Mouse (Mus musculus): ENCODE data around the gene Ccser1.

The Ccser1 gene

DNA sequence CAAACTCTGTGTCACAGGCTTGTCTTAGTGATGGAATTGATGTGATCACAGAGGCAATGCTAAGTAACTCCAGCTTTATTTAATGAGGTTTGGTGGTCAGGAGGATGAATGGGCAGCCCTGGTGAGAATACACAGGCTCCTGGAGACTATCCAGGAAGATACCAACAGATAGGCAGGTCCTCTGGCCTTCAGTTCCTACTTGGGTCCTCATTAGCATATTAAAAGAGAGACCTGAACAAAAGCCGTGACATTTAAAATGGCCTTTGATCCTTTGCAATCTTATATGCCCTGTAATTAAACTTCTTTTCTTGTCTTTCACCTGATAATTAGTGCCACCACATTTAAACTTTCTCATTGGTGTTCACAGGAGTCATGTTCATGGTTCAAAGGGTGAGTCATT lies 83.2 kb downstream of the Ccser1 start:
- in situ Hi-C loops (cut with MboI; ENCODE audit: low pct_unique_long_range_greater_than_20kb in 1 of 2, low sequenced_read_pairs in 2 of 2, unreplicated experiment in 1 of 2): no loop called here

DNA sequence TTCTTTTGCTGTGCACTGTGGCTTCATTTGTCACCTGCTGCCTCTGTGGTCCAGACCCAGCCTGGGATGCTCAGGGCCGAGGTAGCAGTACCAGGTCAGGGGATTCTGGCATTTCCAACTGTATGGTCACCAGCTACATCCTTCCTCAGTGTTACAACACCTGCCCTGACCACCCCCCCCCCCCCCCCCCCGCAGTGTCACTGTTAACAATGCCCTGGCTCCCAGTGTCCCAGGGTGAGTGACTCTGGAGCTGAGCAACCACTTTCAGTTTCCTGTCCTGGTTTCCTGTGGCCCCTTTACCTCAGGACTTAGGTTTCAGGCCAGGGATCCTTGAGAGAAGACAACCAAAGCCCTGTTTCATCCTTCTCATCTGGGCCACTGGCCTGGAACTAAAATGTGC lies 90.9 kb downstream of the Ccser1 start:
- in situ Hi-C loops (cut with MboI; ENCODE audit: low pct_unique_long_range_greater_than_20kb in 1 of 2, low sequenced_read_pairs in 2 of 2, unreplicated experiment in 1 of 2): no loop called here

DNA sequence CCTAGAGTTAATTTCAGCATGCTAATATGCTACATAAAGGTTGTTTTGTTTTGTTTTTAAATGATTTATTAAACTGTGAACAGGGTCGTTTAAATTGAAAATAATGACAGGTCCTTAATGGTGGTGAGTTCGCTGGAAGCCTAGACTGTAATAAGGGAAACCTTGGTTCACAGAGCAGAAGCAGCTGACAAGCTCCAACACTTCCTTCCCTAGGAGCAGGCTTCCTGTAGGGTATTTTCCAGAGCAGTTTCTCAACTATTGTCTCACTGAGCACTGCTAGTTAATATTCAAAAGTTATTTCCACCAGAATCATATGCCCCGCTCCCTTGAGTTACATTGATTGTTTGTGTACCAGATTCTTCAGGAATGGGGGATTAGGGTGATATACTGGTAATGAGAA lies 93.3 kb downstream of the Ccser1 start:
- in situ Hi-C loops (cut with MboI; ENCODE audit: low pct_unique_long_range_greater_than_20kb in 1 of 2, low sequenced_read_pairs in 2 of 2, unreplicated experiment in 1 of 2): no loop called here

DNA sequence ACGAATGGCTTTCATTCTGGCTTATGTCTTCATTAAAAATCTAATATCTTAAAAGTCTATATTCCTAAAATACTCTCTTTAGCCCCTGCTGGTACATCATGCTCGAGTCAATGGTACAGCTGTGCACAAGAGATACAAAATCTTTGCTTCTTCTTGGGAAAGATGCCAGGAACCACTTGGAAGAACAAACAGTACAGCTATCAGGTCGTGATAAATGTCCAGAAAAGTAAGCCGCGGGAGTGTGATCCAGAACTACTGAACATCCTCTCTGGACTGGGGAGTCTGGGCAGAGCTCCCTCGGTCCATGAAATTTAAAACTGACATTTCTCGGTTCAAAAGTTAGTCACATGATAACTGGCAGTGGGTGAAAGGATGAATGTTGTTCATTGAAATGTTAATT lies 99.4 kb downstream of the Ccser1 start:
- in situ Hi-C loops (cut with MboI; ENCODE audit: low pct_unique_long_range_greater_than_20kb in 1 of 2, low sequenced_read_pairs in 2 of 2, unreplicated experiment in 1 of 2): loop anchor here in 1 of 2 experiments (25.0 kb wide), 1 partner anchor 217 kb away; no protein-coding TSS in a partner anchor

DNA sequence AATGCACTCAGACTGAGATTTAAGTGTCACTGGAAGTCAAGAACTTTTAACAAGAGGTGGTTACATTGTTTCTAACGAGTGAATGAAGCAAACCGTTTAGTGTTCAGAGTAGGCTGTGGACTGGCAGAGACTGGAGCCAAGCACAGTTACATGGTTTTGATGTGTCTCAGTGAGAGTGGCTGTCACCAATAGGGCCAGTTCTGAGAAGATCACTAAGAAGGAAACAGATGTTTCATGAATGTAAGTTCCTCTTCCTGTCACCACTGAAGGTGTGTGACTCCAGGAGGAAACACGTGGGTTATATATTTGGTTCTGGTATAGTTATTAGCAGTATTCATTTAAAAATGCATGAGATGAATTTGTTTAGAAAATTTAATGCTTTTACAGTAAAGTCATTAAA lies 112.8 kb downstream of the Ccser1 start:
- in situ Hi-C loops (cut with MboI; ENCODE audit: low pct_unique_long_range_greater_than_20kb in 1 of 2, low sequenced_read_pairs in 2 of 2, unreplicated experiment in 1 of 2): loop anchor here in 1 of 2 experiments (25.0 kb wide), 1 partner anchor 231 kb away; no protein-coding TSS in a partner anchor

DNA sequence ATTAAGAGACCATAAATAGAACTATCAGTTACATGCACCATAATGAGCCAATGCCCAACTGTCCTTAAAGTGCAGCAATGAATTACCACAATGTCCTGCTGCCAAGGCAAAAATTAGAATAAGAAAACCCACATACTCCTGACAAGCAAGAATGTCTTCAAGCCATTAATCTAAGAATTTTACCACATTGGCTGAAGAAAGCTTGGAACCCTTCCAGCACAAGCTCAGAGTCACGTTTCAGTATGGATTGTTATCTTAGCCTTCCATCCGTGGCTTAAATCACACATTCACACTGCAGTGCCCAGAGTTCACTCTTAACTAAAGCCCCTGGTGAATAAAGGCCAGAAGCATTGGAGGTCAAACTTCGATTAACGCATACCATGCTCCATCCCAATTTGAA lies 115.4 kb downstream of the Ccser1 start:
- in situ Hi-C loops (cut with MboI; ENCODE audit: low pct_unique_long_range_greater_than_20kb in 1 of 2, low sequenced_read_pairs in 2 of 2, unreplicated experiment in 1 of 2): loop anchor here in 1 of 2 experiments (25.0 kb wide), 1 partner anchor 233 kb away; no protein-coding TSS in a partner anchor

DNA sequence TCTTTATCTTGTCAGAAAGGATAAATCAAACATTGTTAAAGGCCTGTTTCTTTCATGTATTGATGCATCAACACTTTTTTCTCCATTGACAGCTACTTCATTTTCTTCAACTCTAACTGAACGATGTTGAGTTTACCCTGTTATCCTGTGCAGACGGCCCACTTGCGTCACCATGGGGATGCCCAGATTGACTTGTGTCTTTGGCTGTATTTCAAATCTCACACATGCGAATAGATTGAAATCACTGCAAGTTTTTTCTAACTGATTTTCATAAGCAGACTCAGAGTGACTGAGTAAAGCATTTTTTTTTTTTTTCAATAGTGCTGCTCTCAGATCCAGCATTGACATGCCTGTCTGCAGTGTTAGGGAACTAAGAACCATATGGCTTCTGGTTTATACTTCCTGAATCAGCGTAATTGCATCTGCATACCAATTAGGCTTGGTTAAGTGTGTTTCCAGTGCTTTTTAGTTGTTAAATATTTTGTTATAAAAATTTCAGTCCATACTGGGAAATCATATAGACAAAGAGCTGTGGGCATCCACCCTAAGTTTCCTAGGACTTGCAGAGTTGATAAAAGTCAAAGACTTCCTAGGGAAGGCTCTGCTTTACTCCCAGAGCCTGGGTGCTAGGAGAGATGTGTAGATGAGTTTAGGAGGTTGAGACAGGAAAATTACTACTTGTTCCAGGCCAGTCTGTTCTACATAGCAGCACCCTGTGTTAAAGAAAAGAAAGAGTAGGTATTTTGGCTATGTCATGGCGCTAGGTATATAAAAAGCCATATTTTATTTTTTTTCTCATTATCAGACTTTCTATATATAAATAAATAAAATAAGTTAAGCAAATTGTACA lies 116.3 kb downstream of the Ccser1 start:
- in situ Hi-C loops (cut with MboI; ENCODE audit: low pct_unique_long_range_greater_than_20kb in 1 of 2, low sequenced_read_pairs in 2 of 2, unreplicated experiment in 1 of 2): loop anchor here in 1 of 2 experiments (25.0 kb wide), 1 partner anchor 234 kb away; no protein-coding TSS in a partner anchor

DNA sequence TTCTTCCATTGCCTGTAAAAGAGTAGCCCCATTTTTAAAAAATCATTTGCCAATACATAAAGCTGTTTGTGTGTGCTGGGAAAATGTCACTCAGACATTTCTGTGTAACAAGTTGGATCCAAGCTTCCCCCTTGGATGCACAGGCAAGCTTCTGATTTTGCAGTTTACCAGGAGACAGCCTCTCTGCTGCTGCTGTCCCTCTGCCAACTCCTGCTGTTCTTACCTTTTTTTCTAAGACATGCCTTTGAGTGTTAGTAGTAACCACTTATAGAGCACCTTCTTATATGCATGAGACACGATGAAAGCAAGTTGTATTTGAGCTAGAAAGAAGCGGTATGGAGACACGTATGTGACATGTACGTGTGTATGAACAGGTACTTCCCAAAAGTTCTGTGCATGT lies 120.3 kb downstream of the Ccser1 start:
- in situ Hi-C loops (cut with MboI; ENCODE audit: low pct_unique_long_range_greater_than_20kb in 1 of 2, low sequenced_read_pairs in 2 of 2, unreplicated experiment in 1 of 2): loop anchor here (5.0 to 10.0 kb wide), 2 partner anchors 316 to 318 kb away; no protein-coding TSS in a partner anchor

DNA sequence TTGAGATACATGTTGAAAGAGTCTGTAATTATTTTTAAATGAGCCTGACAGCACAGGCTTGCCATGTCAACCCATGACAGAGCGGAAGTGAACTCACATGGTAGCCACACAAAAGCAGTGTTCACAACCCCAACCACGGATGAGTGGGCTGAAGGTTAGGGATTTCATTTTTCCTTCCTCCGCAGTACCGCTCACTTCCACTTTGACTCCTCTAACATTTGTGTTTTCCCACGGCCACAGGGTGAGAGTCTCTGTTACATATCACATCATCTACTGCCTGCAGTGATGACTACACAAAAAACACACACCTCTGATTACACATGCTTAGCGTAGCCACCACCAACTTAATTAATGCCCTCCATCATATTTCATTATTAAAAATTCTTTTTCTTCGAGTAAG lies 120.9 kb downstream of the Ccser1 start:
- in situ Hi-C loops (cut with MboI; ENCODE audit: low pct_unique_long_range_greater_than_20kb in 1 of 2, low sequenced_read_pairs in 2 of 2, unreplicated experiment in 1 of 2): loop anchor here (5.0 to 10.0 kb wide), 2 partner anchors 316 to 319 kb away; no protein-coding TSS in a partner anchor

DNA sequence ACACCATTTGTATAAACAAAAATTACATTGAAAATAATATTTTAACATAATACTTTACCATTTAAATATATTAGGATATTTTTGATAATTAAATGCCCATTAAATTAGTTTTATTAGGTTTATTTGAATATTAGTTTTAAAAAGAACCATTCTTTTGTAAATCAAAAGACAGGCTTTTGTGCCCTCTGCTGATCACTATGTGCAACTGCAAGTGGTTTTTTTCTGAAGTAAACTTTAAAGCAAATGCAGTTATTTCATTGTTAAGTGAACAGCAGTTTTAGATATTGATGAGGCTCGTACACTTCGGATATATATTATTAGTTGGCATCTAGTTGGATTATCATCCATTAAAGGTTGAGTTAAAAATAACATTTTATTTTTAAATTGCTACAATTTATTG lies 121.5 kb downstream of the Ccser1 start:
- in situ Hi-C loops (cut with MboI; ENCODE audit: low pct_unique_long_range_greater_than_20kb in 1 of 2, low sequenced_read_pairs in 2 of 2, unreplicated experiment in 1 of 2): loop anchor here (5.0 to 10.0 kb wide), 2 partner anchors 317 to 319 kb away; no protein-coding TSS in a partner anchor

DNA sequence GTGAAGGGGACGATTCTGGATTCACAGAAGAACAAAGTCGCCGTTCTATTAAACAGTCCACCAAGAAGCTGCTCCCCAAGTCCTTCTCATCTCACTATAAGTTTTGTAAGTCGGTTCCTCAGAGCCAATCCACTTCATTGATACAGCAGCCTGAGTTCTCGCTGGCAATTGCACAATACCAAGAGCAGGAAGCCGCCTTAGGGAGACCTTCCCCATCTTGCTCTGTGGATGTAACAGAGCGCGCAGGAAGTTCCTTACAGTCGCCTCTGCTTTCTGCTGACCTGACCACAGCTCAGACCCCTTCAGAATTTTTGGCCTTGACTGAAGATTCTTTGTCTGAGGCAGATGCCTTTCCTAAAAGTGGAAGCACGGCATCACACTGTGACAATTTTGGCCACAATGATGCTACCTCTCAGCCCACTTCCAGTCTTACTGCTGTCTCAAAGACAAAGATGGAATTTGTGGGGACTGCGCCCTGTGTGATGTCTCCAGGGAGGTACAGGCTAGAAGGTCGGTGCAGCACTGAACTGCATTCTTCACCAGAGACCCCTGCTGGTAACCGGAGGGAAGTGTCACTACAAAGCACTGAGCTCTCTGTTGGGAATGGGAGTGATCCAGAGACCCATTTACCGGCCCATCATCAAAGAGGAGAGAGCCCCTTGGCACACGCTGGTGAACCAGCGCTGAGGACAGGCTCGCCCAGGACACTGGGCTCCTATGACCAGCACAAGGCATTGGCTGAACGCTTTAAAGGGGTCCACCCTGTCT lies 131.4 kb downstream of the Ccser1 start:
- in situ Hi-C loops (cut with MboI; ENCODE audit: low pct_unique_long_range_greater_than_20kb in 1 of 2, low sequenced_read_pairs in 2 of 2, unreplicated experiment in 1 of 2): no loop called here

DNA sequence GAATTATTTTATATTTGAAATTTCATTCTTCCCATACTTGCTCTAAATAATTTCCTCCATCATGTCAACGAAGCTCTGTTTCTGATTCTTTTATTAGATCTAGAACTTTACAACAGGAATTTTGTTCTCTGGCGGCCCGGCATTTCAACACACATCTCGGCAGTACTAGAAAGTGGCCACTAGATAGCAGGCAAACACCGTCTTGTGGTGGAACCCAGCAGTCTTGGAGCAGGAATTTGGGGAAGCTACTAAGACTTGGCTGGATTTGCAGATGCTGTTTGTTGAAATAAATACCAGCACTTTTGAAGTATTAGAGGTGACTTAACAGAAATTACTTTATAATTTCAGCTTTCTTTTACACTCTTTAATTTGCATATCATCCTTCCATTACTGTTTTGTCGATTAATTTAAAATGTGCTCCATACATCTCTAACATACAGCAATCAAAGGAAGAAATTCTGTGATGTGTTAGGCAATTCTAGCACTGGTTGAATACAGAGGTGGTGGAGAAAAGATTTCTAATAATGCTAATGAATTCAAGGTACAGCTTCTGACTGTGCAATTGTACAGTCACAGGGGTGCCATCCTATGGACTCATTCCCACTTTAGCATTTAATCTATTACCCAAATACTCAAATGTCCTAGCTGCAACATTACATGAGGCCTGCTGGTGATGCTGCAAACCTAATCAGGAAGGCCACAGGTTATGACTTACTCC lies 135.9 kb downstream of the Ccser1 start:
- in situ Hi-C loops (cut with MboI; ENCODE audit: low pct_unique_long_range_greater_than_20kb in 1 of 2, low sequenced_read_pairs in 2 of 2, unreplicated experiment in 1 of 2): no loop called here

DNA sequence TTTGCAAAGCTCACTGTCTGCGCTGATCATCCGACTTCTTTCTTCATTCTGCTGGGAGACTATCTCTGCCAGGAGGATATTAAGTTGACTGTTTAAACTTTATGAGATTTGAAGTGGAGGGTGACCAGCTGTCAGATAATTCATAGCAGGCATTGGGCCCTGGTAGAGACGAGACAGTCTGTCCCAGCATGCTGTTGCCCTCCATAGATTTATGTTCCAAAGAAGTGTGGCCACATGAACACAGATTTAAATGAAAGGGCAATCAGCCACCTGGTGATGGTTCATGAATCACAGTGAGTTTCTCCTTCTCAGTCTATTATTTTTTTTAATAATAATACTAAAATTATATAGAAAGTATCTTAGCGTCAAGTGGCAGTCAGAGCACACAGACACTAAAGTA lies 140.7 kb downstream of the Ccser1 start:
- in situ Hi-C loops (cut with MboI; ENCODE audit: low pct_unique_long_range_greater_than_20kb in 1 of 2, low sequenced_read_pairs in 2 of 2, unreplicated experiment in 1 of 2): no loop called here

DNA sequence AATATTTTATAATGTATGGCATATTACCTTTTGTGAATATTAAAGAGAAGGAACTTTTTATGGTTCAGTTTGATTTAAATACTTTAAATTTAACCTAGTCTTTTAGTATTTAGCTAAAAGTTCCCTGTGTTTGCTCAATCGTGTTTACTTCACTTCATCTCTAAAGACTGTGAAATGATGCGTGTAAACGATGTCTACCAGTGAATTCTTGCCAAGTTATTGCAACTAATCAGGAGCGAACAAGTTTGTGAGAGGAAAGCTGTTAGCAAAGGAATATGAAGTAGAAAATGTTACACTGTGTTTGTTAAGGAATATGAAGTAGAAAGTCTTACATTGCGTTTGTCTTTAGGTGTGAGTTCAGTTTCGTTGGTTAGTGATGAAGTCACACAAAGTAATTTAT lies 142.2 kb downstream of the Ccser1 start:
- in situ Hi-C loops (cut with MboI; ENCODE audit: low pct_unique_long_range_greater_than_20kb in 1 of 2, low sequenced_read_pairs in 2 of 2, unreplicated experiment in 1 of 2): no loop called here

DNA sequence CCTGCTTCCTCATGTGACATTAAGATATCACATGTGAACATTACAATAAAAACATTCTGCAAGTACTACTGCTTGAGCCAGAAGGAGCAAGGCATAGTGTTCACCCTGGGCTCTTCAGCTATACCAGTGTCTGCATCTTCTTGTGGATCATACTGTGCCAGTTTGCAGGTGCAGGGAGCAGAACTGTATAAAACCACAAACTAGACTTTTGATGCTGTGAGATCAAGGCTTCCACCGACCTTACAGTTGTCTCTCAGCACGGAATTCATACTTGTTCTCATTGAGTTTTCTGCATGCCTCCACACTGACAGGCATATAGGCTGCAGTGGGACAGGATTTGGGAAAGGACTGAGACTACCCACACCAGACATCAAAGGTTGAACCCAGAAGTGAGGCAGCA lies 146.0 kb downstream of the Ccser1 start:
- in situ Hi-C loops (cut with MboI; ENCODE audit: low pct_unique_long_range_greater_than_20kb in 1 of 2, low sequenced_read_pairs in 2 of 2, unreplicated experiment in 1 of 2): no loop called here

DNA sequence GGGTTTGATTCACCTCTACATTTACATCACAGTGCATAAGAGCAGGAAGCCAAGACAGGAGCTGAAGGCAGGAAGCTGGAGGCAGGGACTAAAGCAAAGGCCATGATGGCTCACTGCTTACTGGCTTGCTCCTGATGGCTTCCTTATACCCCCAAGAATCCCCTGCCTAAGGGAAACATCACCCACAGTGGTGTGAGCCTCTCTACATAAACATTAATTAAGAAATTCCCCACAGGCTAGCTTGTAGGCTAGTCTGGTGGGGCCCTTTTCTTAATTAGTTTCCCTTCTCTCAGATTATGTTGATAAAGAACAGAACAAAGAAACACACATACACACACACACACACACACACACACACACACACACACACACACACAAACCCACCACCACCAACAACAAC lies 148.9 kb downstream of the Ccser1 start:
- in situ Hi-C loops (cut with MboI; ENCODE audit: low pct_unique_long_range_greater_than_20kb in 1 of 2, low sequenced_read_pairs in 2 of 2, unreplicated experiment in 1 of 2): no loop called here

DNA sequence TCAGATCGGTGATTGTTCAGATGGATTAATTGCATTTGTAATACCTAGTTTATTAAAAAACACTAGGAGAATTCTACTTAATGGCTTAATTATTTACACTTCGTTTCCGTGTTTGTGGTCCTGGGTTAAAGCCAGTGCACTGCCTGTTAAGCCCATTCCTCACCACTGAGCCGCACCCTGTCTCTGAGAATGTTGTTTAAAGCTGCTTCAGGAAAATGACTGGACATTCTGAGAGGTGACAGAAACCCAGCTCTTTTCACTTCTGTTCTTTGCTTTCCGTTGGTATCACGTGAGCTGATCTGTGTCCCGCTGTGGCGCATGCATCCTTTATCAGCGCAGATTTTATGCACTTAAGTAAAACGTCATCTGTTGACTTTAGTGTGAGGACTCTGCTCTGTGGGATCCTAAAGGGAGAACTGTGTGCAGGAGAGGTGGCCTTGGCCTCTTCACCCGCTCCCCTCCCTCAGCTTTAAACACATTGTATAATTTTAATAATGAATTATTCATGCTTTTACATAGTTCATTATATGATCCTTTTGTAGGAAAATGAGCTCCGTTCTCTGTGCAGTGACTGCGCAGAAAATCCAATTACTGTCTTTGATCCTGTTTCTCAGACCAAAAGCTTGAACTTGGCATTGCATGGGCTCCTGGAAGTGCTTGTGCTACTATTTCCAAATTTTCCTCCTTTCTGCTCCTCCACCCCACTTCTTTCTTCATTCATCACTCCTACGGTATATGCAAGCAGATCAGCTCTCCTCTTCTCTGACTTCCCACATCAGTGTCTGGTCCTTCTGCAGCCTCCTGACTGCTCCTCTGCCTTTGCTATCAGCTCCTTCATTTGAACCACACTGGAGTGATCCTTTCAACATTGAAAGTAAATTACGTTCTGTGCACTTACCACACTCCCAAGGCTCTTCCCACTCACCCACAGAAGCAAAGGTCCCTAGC lies 149.7 kb downstream of the Ccser1 start:
- in situ Hi-C loops (cut with MboI; ENCODE audit: low pct_unique_long_range_greater_than_20kb in 1 of 2, low sequenced_read_pairs in 2 of 2, unreplicated experiment in 1 of 2): no loop called here

DNA sequence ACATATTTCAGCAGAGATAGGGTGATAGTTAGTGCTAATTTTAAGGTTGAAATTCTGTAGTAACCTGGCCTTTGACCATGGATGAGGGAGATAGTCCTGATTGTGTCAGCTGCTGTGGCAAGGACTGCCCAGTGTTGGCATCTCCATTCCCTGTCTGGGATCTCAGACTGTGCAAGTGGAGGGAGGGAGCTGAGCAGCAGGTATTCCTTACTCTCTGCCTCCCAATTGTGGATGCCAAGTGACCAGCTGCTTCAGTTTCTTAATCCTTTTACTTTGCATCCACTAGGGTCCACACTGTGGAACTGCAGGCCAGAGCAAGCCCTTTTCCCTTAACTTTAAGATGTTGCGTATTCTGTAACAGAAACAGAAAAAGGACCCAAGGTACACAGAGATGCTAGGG lies 154.3 kb downstream of the Ccser1 start:
- in situ Hi-C loops (cut with MboI; ENCODE audit: low pct_unique_long_range_greater_than_20kb in 1 of 2, low sequenced_read_pairs in 2 of 2, unreplicated experiment in 1 of 2): no loop called here
